Mouse (Mus musculus) lung, postnatal 0 days (tissue): ENCODE results near the gene Rhoa. TPM values are rescaled to one million over a fixed set of nuclear protein-coding genes. Genes with fewer than 3 reads are reported as not detected.
"Not testable (repeated sequence)": the region's sequence is repeated elsewhere in the genome, so short reads cannot be mapped to it uniquely, and the experiment has no call there.

ENCODE experiments used
- ATAC-seq: fragments of 200-750 bp; cut with Nextera tagmentation; 2 replicates; pipeline ENCODE4 v1.8.0; 2017; ENCODE audit warnings: moderate library complexity
- DNase-seq: peaks from one replicate; pipeline ENCODE4 v3.0.0-alpha.2; 2016; ENCODE audit warnings: low spot score
- H3K27ac ChIP-seq: fragments of 300-500 bp; sonication (generic); 2 replicates; pipeline ENCODE4 v1.5.1; 2014; ENCODE audit warnings: antibody characterized with exemption, mild to moderate bottlenecking, low read length, mixed read lengths
- H3K27me3 ChIP-seq: fragments of 300-500 bp; sonication (generic); replicated peaks from 2 replicates; pipeline ENCODE4 v1.6.1; 2014; ENCODE audit warnings: low read length, mixed read lengths; ENCODE audit not compliant: insufficient read depth
- H3K36me3 ChIP-seq: fragments of 300-500 bp; sonication (generic); 2 replicates; pipeline ENCODE4 v1.6.1; 2014; ENCODE audit warnings: low read length, mixed read lengths; ENCODE audit not compliant: insufficient read depth
- H3K4me1 ChIP-seq: fragments of 300-500 bp; sonication (generic); 2 replicates; pipeline ENCODE4 v1.6.1; 2014; ENCODE audit warnings: antibody characterized with exemption, low read depth, low read length, mixed read lengths; ENCODE audit not compliant: insufficient read depth
- H3K4me2 ChIP-seq: fragments of 300-500 bp; sonication (generic); replicated peaks from 2 replicates; pipeline ENCODE4 v1.6.1; 2014; ENCODE audit warnings: low read depth, mild to moderate bottlenecking, low read length, moderate library complexity, mixed read lengths
- H3K4me3 ChIP-seq: fragments of 300-500 bp; sonication (generic); 2 replicates; pipeline ENCODE4 v1.5.1; 2014; ENCODE audit warnings: low read depth, low read length
- H3K9ac ChIP-seq: fragments of 300-500 bp; sonication (generic); replicated peaks from 2 replicates; pipeline ENCODE4 v1.6.1; 2014; ENCODE audit warnings: low read depth, mild to moderate bottlenecking
- H3K9me3 ChIP-seq: fragments of 300-500 bp; sonication (generic); 2 replicates; pipeline ENCODE4 v1.6.1; 2016; ENCODE audit warnings: low read length, mixed read lengths
- CTCF ChIP-seq: IDR thresholded peaks from 2 replicates; pipeline ENCODE4 v1.5.1; 2016; ENCODE audit warnings: antibody characterized with exemption, mild to moderate bottlenecking
- EP300 ChIP-seq: IDR thresholded peaks from 2 replicates; pipeline ENCODE4 v1.6.1; 2016; ENCODE audit warnings: antibody characterized with exemption, mild to moderate bottlenecking, control low read depth
- WGBS: fragments of 180-500 bp; shearing (Covaris S2); extraction: QIAGEN DNeasy Blood & Tissue Kit; methylation state at CpG from one replicate; pipeline ENCODE4 v1.1.7; 2014; 5-methylcytosine and 5-hydroxymethylcytosine counted together
- polyA plus RNA-seq: library from polyadenylated mRNA; unstranded; fragments of >200 nt; fragmentation: Nextera tagmentation; extraction: Ambion mirVana; gene quantifications from 2 replicates; pipeline ENCODE4 v1.2.1, GENCODE M21; 2015

Gene Rhoa
- polyA plus RNA-seq, 1 experiment from 2014 or later: 582 TPM

- peak; percentile 18 for DNase-seq
- WGBS: 3% methylated on average over 12 of the region's 12 CpGs
Observed at GRCm38 (mm10) chr9:108307021-108307807, 1.3 kb downstream of the Rhoa start.

GRCm38 (mm10) chr9:108308141-108308540, 2.2 kb downstream of the Rhoa start:
- no peak for DNase-seq
- Histone ChIP-seq H3K36me3 (peaks cover 2% of the 10 kb centered on the region; the same call in 1 of the 2 replicates), H3K27me3 (no peaks in the 10 kb centered on the region), H3K4me3 (peak overlapping the region; percentile 99), H3K9me3 (no peaks in the 10 kb centered on the region), H3K4me1 (peaks cover 23% of the 10 kb centered on the region; the same call in 1 of the 2 replicates), H3K4me2 (peak overlapping the region; percentile 60), H3K27ac (peak overlapping the region; percentile 57; the same call in 1 of the 2 replicates), H3K9ac (peak overlapping the region; percentile 49)
- WGBS: 12% methylated on average over 2 of the region's 2 CpGs
- TF ChIP-seq CTCF (no peak), EP300 (no peak)
- ATAC-seq: no peak

More at GRCm38 (mm10) chr9:108307021-108307807, 1.3 kb downstream of the Rhoa start:
- H3K4me1 ChIP-seq: peaks cover 30% of the 10 kb centered on the region
- peak overlapping the region; percentile 99 for H3K4me3 ChIP-seq
- no peak for ATAC-seq
- peak overlapping the region; percentile 60 for H3K4me2 ChIP-seq
- H3K9me3 ChIP-seq: no peaks in the 10 kb centered on the region
- peak overlapping the region; percentile 100 for H3K27ac ChIP-seq
- peak overlapping the region; percentile 98 for H3K9ac ChIP-seq
- no peak for TF ChIP-seq CTCF
- no peak for TF ChIP-seq EP300
- peaks cover 10% of the 10 kb centered on the region; the same call in 1 of the 2 replicates for H3K36me3 ChIP-seq
- no peaks in the 10 kb centered on the region for H3K27me3 ChIP-seq

GRCm38 (mm10) chr9:108317572-108317971, 11.6 kb downstream of the Rhoa start:
- WGBS: 96% methylated on average over 3 of the region's 3 CpGs
- no peak overlapping the region for H3K9ac ChIP-seq
- H3K4me2 ChIP-seq: no peak overlapping the region
- ATAC-seq: no peak; the same call in 1 of the 2 replicates
- H3K9me3 ChIP-seq: no peaks in the 10 kb centered on the region
- H3K27me3 ChIP-seq: no peaks in the 10 kb centered on the region
- no peak for DNase-seq
- TF ChIP-seq CTCF: peak; percentile 53
- no peak for TF ChIP-seq EP300
- no peaks in the 10 kb centered on the region for H3K36me3 ChIP-seq
- no peaks in the 10 kb centered on the region; the same call in 1 of the 2 replicates for H3K4me1 ChIP-seq
- no peak overlapping the region for H3K4me3 ChIP-seq
- no peak overlapping the region for H3K27ac ChIP-seq

- no peaks in the 10 kb centered on the region for H3K27me3 ChIP-seq
- no peak for TF ChIP-seq CTCF
- TF ChIP-seq EP300: no peak
- DNase-seq (no peak), ATAC-seq (no peak)
- H3K36me3 ChIP-seq: no peaks in the 10 kb centered on the region
- no peak overlapping the region for H3K9ac ChIP-seq
- WGBS: 76% methylated on average over 2 of the region's 2 CpGs
- no peaks in the 10 kb centered on the region for H3K9me3 ChIP-seq
- no peaks in the 10 kb centered on the region; the same call in 1 of the 2 replicates for H3K4me1 ChIP-seq
- H3K4me3 ChIP-seq: no peak overlapping the region
- no peak overlapping the region for H3K27ac ChIP-seq
- no peak overlapping the region for H3K4me2 ChIP-seq
Observed at GRCm38 (mm10) chr9:108318462-108318861, 12.5 kb downstream of the Rhoa start.

GRCm38 (mm10) chr9:108322054-108322453, 16.1 kb downstream of the Rhoa start:
- not testable (repeated sequence) for H3K4me2 ChIP-seq, H3K9ac ChIP-seq, ATAC-seq, DNase-seq, H3K9me3 ChIP-seq, H3K27ac ChIP-seq, H3K36me3 ChIP-seq, H3K4me3 ChIP-seq, H3K27me3 ChIP-seq, H3K4me1 ChIP-seq
- peak; percentile 36 for TF ChIP-seq CTCF
- WGBS: 85% methylated on average over 7 of the region's 7 CpGs

GRCm38 (mm10) chr9:108324784-108325183, 18.9 kb downstream of the Rhoa start:
- no peaks in the 10 kb centered on the region for H3K4me1 ChIP-seq
- ATAC-seq (no peak), DNase-seq (no peak)
- H3K4me2 ChIP-seq: no peak overlapping the region
- no peak overlapping the region for H3K4me3 ChIP-seq
- H3K9ac ChIP-seq: no peak overlapping the region
- H3K27me3 ChIP-seq: no peaks in the 10 kb centered on the region
- no peak overlapping the region for H3K27ac ChIP-seq
- H3K36me3 ChIP-seq: peaks cover 4% of the 10 kb centered on the region; the same call in 1 of the 2 replicates
- no peaks in the 10 kb centered on the region for H3K9me3 ChIP-seq
- WGBS: 76% methylated on average over 1 of the region's 1 CpGs
- TF ChIP-seq CTCF (no peak), EP300 (no peak)
